Mouse (Mus musculus): Measurements from ENCODE around the gene Pigc. TPM values are rescaled to one million over a fixed set of nuclear protein-coding genes. Genes with fewer than 3 reads are reported as not detected.

Pigc gene
- 21.1 and 25.8 TPM in 2 replicates for polyA plus RNA-seq (2012; ENCODE audit: insufficient read depth, insufficient read length, missing spikeins)

DNA sequence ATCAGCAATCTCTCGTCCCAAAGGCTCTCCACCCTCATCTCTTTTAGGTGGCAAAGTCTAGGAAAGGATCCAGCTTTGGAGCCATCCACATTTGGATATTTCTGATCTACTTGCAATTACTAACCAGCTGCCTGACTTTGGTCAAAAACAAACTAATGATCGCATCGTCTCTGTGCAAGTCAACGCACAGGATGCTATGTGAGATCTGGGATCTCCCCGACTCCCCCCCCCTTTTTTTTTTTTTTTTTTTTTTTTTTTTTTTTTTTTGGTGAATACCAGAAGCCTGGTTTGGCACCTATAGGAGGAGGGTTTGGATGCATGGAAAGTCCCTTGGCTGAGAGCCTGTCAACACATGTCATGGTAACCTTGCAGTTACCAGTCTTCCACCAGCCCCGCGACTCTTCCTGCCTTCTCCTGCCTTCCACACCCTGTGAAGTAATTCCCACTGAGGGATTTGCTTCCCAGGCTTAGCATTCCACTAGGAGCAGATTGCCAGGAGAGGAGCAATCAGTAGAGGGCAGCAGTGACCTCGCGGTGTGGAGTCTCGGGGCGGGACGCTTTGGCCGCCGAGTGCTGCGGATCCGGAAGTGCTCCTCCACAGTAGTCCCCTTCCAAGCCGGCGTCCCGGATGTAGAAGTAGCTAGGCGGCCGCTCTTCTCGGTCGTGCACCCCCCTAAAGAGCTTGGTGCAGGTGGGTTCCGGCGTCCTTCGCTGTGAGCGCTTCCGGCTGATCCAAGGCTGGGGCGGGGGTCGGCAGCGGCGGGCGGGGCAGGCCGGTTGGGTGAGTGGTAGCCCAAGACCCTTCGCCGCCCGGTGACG is at the start of gene Pigc:
Gene Pigc, plus strand, starts transcription at position 598 of the 819 bp plus-strand sequence.
- Histone ChIP-seq H3K4me1 (ENCODE audit: control insufficient read depth, insufficient read depth, low read length) (peaks cover 14% of the 10 kb centered on the region), H3K4me3 (ENCODE audit: insufficient read depth, low read length) (peak within 1 kb of the TSS; percentile 83), H3K27ac (ENCODE audit: insufficient read depth, low read depth, low read length) (peak within 1 kb of the TSS; percentile 25; the same call in 1 of the 2 replicates)
- no peak for TF ChIP-seq POLR2A (IDR thresholded peaks at IDR 0.05; ENCODE audit: borderline replicate concordance, low read depth, low read length)
- peak; percentile 53 for TF ChIP-seq CTCF (IDR thresholded peaks at IDR 0.05; ENCODE audit: low read depth, low read length)

DNA sequence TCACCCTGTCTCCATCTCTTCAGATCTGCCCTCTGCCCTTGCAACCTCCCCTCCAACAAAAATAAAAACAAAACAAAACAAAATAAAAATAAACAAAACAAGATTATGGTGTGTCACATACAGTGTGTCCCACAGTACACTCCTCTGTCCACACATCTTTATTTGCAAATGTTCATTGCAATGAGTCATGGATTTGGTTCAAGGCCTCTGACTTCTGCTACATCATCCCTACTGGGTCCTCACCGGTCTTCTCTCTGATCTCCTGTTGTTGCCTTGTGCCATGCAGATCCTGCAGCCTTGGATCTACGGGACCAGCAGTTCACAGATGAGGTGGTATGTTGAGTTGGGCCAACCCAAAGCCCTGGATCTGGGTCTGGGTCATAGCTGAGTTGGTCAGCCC is 49.4 kb upstream of the Pigc start:
- TF ChIP-seq CTCF (IDR thresholded peaks at IDR 0.05; ENCODE audit: low read depth, low read length) = no peak
- TF ChIP-seq POLR2A (IDR thresholded peaks at IDR 0.05; ENCODE audit: borderline replicate concordance, low read depth, low read length) = no peak
- no peak overlapping the region for H3K27ac ChIP-seq (ENCODE audit: insufficient read depth, low read depth, low read length)
- no peak overlapping the region for H3K4me3 ChIP-seq (ENCODE audit: insufficient read depth, low read length)
- H3K4me1 ChIP-seq (ENCODE audit: control insufficient read depth, insufficient read depth, low read length) = peaks cover 10% of the 10 kb centered on the region

DNA sequence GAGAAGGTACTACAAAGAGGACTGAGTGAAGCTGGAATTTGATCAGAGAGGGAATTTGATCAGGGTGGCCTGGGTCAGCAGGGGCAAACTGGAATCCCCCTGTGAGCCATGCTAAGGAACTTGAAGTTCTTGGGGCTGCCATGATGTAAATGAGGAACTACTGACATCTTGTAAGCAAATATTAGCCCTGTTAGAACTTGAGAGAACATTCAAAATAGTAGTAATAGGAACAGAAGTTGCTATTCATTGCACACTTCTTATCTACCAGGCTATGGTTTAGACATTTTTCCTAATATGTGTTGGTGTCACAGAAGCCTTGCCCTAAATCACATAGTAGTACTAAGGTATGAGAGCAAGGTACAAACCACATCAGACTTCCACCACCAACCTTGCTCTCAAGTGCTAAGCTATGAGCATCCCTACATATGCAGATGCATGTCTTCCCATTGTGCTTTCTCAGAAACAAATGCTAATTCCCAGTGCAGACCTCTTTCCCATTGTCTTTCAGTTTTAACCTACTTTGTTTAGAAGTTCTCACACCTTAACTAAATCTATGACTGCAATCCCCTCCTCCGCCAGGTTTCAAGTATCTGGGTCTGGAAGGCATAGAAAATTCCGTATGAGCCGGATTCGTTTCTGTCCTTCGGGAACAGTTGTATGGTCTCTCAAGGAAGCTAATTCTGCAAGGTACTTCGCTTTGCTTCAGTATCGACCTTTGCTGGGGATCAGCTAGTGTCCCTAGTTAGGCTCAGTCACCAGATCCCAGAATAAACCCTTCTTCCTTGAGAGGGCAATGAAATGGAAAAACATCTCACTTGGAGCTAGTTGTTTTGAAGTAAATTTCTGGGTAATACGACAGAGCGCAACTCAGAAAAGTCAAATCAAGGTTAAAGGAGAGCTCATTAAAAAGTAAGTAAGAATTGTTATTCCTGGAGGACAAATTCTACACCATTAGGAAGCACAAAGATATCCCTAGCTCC is 48.2 kb upstream of the Pigc start:
- peaks cover 10% of the 10 kb centered on the region for H3K4me1 ChIP-seq (ENCODE audit: control insufficient read depth, insufficient read depth, low read length)
- no peak overlapping the region for H3K4me3 ChIP-seq (ENCODE audit: insufficient read depth, low read length)
- H3K27ac ChIP-seq (ENCODE audit: insufficient read depth, low read depth, low read length) = no peak overlapping the region
- TF ChIP-seq POLR2A (IDR thresholded peaks at IDR 0.05; ENCODE audit: borderline replicate concordance, low read depth, low read length) = no peak
- no peak for TF ChIP-seq CTCF (IDR thresholded peaks at IDR 0.05; ENCODE audit: low read depth, low read length)

DNA sequence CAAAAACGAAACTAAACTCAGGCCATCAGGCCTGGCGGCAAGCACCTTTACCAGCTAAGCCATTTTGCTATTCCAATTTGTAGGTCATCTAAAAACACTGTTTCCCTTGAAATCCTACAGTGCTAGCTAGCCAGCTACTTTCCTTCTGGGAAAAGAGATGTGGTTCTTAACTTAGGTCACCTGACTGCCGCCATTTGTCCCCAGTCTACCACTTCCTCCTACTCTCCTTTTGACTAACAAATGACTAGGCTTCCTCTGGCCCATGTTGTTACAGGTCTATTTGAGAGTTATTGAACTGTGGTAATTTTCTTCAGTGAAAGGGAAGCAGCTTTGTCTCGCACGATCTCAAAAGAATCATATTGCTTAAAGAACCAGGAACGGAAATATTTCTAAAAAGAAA is 47.1 kb upstream of the Pigc start:
- Histone ChIP-seq H3K4me3 (ENCODE audit: insufficient read depth, low read length) (no peak overlapping the region), H3K4me1 (ENCODE audit: control insufficient read depth, insufficient read depth, low read length) (peaks cover 10% of the 10 kb centered on the region), H3K27ac (ENCODE audit: insufficient read depth, low read depth, low read length) (no peak overlapping the region)
- TF ChIP-seq POLR2A (IDR thresholded peaks at IDR 0.05; ENCODE audit: borderline replicate concordance, low read depth, low read length) = no peak
- TF ChIP-seq CTCF (IDR thresholded peaks at IDR 0.05; ENCODE audit: low read depth, low read length) = no peak

DNA sequence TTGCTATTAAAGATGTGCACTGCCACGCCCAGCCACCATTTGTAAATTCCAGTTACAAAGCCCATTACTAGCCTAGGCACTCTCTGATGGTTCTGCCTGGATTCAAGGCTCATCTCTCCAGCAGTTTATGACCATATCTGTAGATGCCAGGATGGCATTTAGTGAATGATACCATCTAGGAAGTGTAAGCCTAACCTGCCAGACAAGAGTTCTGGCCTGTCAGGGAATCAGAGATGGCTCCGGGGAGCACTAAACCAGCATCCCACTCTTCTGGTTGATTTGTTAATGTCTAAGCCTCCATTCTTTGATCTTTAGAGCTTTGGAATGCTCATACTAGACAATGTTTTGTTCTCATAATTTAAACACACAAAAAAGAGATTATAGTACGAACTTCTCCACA is 44.7 kb upstream of the Pigc start:
- TF ChIP-seq CTCF (IDR thresholded peaks at IDR 0.05; ENCODE audit: low read depth, low read length) (no peak), POLR2A (IDR thresholded peaks at IDR 0.05; ENCODE audit: borderline replicate concordance, low read depth, low read length) (no peak)
- peaks cover 10% of the 10 kb centered on the region for H3K4me1 ChIP-seq (ENCODE audit: control insufficient read depth, insufficient read depth, low read length)
- no peak overlapping the region for H3K4me3 ChIP-seq (ENCODE audit: insufficient read depth, low read length)
- no peak overlapping the region for H3K27ac ChIP-seq (ENCODE audit: insufficient read depth, low read depth, low read length)

DNA sequence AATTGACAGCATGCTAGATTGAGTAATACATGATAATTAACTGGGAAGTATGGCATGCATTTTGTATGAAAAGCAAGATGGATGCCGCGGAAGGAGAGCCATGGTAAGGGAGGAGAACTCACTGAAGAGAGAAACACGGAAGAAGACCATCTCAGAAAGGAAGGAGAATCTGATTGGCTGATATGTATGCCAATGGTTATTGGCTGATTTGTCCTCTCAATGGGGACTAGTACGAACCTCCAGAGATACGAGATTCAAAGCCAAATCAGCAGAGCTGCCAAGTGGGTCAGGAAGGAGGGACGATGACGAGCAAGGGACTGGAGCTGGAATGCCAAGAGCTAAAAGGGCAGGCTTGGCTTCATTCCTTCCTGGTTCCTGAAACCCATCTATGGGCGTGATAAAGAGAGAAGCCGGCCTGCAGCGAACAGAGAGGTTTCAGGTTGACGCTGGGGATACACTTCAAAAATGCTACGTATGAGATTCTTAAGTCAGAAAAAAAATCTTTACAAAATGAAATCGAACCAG is 43.6 kb upstream of the Pigc start:
- Histone ChIP-seq H3K27ac (ENCODE audit: insufficient read depth, low read depth, low read length) (no peak overlapping the region), H3K4me1 (ENCODE audit: control insufficient read depth, insufficient read depth, low read length) (peaks cover 10% of the 10 kb centered on the region), H3K4me3 (ENCODE audit: insufficient read depth, low read length) (no peak overlapping the region)
- TF ChIP-seq POLR2A (IDR thresholded peaks at IDR 0.05; ENCODE audit: borderline replicate concordance, low read depth, low read length) = no peak
- TF ChIP-seq CTCF (IDR thresholded peaks at IDR 0.05; ENCODE audit: low read depth, low read length) = no peak

DNA sequence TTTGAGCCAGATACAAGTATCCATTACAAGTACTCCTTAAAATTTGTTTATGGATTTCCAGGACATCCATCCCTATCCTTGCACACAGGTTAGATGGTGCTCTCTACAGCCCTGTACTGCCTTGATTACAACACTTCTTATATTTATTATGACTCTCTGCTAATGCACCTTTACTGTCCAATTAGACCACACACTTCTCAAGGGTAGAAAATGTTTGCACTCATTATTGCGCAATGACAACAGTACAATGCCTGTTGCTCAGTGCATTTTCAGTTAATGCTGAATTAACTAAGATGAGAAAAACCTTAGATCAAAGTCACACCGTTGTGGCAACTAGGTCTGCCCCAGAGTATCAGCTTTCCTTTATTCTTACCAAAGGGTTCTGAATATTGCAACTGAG is 41.0 kb upstream of the Pigc start:
- no peaks in the 10 kb centered on the region for H3K4me1 ChIP-seq (ENCODE audit: control insufficient read depth, insufficient read depth, low read length)
- no peak overlapping the region for H3K27ac ChIP-seq (ENCODE audit: insufficient read depth, low read depth, low read length)
- no peak overlapping the region for H3K4me3 ChIP-seq (ENCODE audit: insufficient read depth, low read length)
- TF ChIP-seq POLR2A (IDR thresholded peaks at IDR 0.05; ENCODE audit: borderline replicate concordance, low read depth, low read length) = no peak
- no peak for TF ChIP-seq CTCF (IDR thresholded peaks at IDR 0.05; ENCODE audit: low read depth, low read length)

DNA sequence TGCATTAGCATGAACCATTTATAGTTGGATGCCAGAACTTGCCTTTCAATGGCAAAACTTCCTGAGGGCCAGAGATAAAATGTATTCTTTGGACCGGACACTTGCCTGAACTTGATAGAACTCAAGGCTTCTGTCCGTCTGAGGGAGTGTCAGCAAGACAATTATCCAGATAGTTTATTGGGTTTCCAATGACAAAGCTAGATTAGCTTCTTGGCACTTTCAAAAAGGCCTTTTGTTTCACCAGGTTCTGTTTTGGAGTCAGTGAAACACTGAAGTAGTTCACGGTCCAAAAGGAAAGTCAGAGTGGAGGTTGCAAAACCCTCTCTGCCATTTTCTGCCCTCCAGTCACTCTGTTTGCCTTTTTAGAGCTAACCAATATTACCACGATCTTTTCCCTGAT is 37.7 kb upstream of the Pigc start:
- no peak overlapping the region for H3K4me3 ChIP-seq (ENCODE audit: insufficient read depth, low read length)
- H3K4me1 ChIP-seq (ENCODE audit: control insufficient read depth, insufficient read depth, low read length) = no peaks in the 10 kb centered on the region
- TF ChIP-seq POLR2A (IDR thresholded peaks at IDR 0.05; ENCODE audit: borderline replicate concordance, low read depth, low read length) (no peak), CTCF (IDR thresholded peaks at IDR 0.05; ENCODE audit: low read depth, low read length) (no peak)
- H3K27ac ChIP-seq (ENCODE audit: insufficient read depth, low read depth, low read length) = no peak overlapping the region

DNA sequence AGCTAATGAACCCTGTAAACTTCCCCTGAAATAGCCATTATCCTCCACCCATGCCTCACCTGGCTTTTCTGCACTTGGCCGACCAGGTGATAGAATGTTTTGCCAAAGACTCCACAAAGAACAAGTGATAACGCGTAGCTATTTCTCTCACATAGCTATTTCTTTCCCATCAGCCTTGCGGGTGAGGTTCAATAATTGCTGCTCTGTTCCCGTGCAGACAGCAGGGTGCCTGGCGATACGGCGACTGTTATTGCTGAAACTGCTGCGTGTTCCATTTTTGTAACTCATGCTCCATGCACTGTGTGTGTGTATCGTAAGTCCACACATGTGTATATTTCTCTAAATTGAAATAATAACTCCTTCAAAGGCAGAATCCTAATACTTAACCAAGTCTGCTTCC is 37.2 kb upstream of the Pigc start:
- no peak overlapping the region for H3K27ac ChIP-seq (ENCODE audit: insufficient read depth, low read depth, low read length)
- TF ChIP-seq POLR2A (IDR thresholded peaks at IDR 0.05; ENCODE audit: borderline replicate concordance, low read depth, low read length) (no peak), CTCF (IDR thresholded peaks at IDR 0.05; ENCODE audit: low read depth, low read length) (no peak)
- no peak overlapping the region for H3K4me3 ChIP-seq (ENCODE audit: insufficient read depth, low read length)
- no peaks in the 10 kb centered on the region for H3K4me1 ChIP-seq (ENCODE audit: control insufficient read depth, insufficient read depth, low read length)
